Mouse (Mus musculus): Measurements from ENCODE around the gene Gpr183. TPM values are rescaled to one million over a fixed set of nuclear protein-coding genes. Genes with fewer than 3 reads are reported as not detected.

Gene Gpr183
- total RNA-seq, 2 experiments from 2014 or later = 0.44 to 0.66 TPM

- intact Hi-C loops (cut with DNase I) = no loop called here
- no peak for DNase-seq
Observed at GRCm38 (mm10) chr14:121906992-121907681, 57.9 kb downstream of the Gpr183 start.

- DNase-seq = no peak
- intact Hi-C loops (cut with DNase I) = no loop called here
Observed at GRCm38 (mm10) chr14:121906341-121906991, 58.5 kb downstream of the Gpr183 start.

- DNase-seq = no peak
- intact Hi-C loops (cut with DNase I) = no loop called here
Observed at GRCm38 (mm10) chr14:121904754-121905153, 60.2 kb downstream of the Gpr183 start.

- intact Hi-C loops (cut with DNase I) = no loop called here
- DNase-seq = no peak
Observed at GRCm38 (mm10) chr14:121903381-121903876, 61.6 kb downstream of the Gpr183 start.

Other genes with a start within 250 kb of the Gpr183 start
- gene Dock9, start 167.4 kb downstream of the Gpr183 start, total RNA-seq (2021) = 100 to 1,000 TPM; 194 to 195 TPM
- gene Ubac2, start 86.6 kb downstream of the Gpr183 start, total RNA-seq (2021) = 10 to 100 TPM; 24.2 to 25.3 TPM
- not detected for gene Gpr18, start 49.4 kb downstream of the Gpr183 start, total RNA-seq (2021)
- under 1 TPM in 1 of 2 experiments, not detected in 1; 0.44 TPM for gene Timm8a2, start 69.5 kb upstream of the Gpr183 start, total RNA-seq (2021)
- gene Tm9sf2, start 141.8 kb upstream of the Gpr183 start, total RNA-seq (2021) = 10 to 100 TPM; 68.4 to 71.7 TPM
- gene Clybl, start 216.5 kb upstream of the Gpr183 start, total RNA-seq (2021) = 1 to 10 TPM; 6.5 to 8.5 TPM

All from left cerebral cortex, postnatal 4 days (tissue).